Mouse (Mus musculus) bone marrow, adult 2 months (tissue): ENCODE measurements around the gene Efcab10.

Experiments used
- CTCF ChIP-seq: fragments of 200-500 bp; IDR thresholded peaks from 2 replicates; pipeline ENCODE4 v1.5.1; 2011; ENCODE audit warnings: low read length, control low read depth; ENCODE audit not compliant: control insufficient read depth, insufficient read depth
- POLR2A ChIP-seq: fragments of 200-500 bp; IDR thresholded peaks from 2 replicates; pipeline ENCODE4 v1.6.1; 2011; ENCODE audit warnings: low read depth, mild to moderate bottlenecking, control low read depth, low read length, borderline replicate concordance; ENCODE audit not compliant: control insufficient read depth

DNA sequence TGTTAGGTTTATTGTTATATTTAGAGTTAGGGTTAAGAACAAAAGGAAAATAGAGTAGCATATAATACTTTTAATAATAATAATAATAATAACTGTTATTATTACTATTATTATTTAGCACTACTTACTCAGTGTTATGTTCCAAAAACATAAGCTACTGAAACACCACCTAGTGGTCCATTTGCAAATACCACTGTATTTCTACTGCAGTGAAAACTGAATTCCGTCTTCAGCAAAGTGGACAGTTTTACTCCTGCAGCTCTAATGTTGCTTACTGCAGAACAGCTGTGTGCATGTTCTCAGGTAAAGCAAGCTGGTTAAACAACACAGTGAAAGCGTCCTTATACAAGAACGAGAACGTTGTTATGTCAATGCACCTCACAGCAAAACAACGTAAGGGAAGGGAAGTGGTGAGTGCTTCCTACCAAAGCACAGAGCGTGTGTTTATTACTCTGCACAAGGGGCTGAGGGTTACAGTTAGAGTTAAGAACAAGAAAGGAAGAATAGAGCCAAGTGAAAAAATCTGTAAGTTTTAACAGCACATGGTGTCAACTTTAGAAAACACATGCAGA is 17.0 kb downstream of the Efcab10 start:
- no peak for TF ChIP-seq CTCF
- TF ChIP-seq POLR2A: no peak
